Mouse (Mus musculus) heart, embryonic 13.5 days (tissue): Measurements from ENCODE around the gene Dlg5. TPM values are rescaled to one million over a fixed set of nuclear protein-coding genes. Genes with fewer than 3 reads are reported as not detected.
A peak's percentile ranks its signal among the peaks of the same experiment; 100 is the strongest.

Source experiments
- ATAC-seq: fragments of 200-750 bp; cut with Nextera tagmentation; 2 replicates; pipeline ENCODE4 v1.8.0; 2017; ENCODE audit warnings: moderate TSS enrichment; ENCODE audit not compliant: insufficient number of reproducible peaks, low FRiP score, low TSS enrichment; ENCODE audit errors: extremely low read depth
- H3K27ac ChIP-seq: fragments of 300-500 bp; sonication (generic); replicated peaks from 2 replicates; pipeline ENCODE4 v1.5.1; 2015; ENCODE audit warnings: moderate library complexity, mild to moderate bottlenecking, inconsistent platforms
- H3K27me3 ChIP-seq: fragments of 300-500 bp; sonication (generic); replicated peaks from 2 replicates; pipeline ENCODE4 v1.6.1; 2015; ENCODE audit warnings: mild to moderate bottlenecking, inconsistent platforms
- H3K36me3 ChIP-seq: fragments of 300-500 bp; sonication (generic); 2 replicates; pipeline ENCODE4 v1.6.1; 2015; ENCODE audit warnings: mild to moderate bottlenecking, inconsistent platforms
- H3K4me1 ChIP-seq: fragments of 300-500 bp; sonication (generic); 2 replicates; pipeline ENCODE4 v1.6.1; 2015; ENCODE audit warnings: inconsistent platforms
- H3K4me2 ChIP-seq: fragments of 300-500 bp; sonication (generic); 2 replicates; pipeline ENCODE4 v1.6.1; 2015; ENCODE audit warnings: inconsistent platforms, mild to moderate bottlenecking, moderate library complexity
- H3K4me3 ChIP-seq: fragments of 300-500 bp; sonication (generic); 2 replicates; pipeline ENCODE4 v1.5.1; 2015; ENCODE audit warnings: moderate library complexity, mild to moderate bottlenecking, inconsistent platforms
- H3K9ac ChIP-seq: fragments of 300-500 bp; sonication (generic); 2 replicates; pipeline ENCODE4 v1.6.1; 2015; ENCODE audit warnings: inconsistent platforms, mild to moderate bottlenecking, moderate library complexity
- H3K9me3 ChIP-seq: fragments of 300-500 bp; sonication (generic); 2 replicates; pipeline ENCODE4 v1.6.1; 2016; ENCODE audit warnings: inconsistent platforms
- WGBS: fragments of 180-500 bp; shearing (Covaris S2); methylation state at CpG from one replicate; pipeline ENCODE4 v1.1.7; 2015; ENCODE audit warnings: mixed read lengths; 5-methylcytosine and 5-hydroxymethylcytosine counted together
- polyA plus RNA-seq: library from polyadenylated mRNA; unstranded; fragments of >200 nt; fragmentation: Nextera tagmentation; extraction: Ambion mirVana; gene quantifications from 2 replicates; pipeline ENCODE4 v1.2.1, GENCODE M21; 2015

The Dlg5 gene
- polyA plus RNA-seq, 1 experiment from 2014 or later: 10.4 TPM

GRCm38 (mm10) chr14:24232641-24233633 is 12.8 kb downstream of the Dlg5 start:
- Histone ChIP-seq H3K9me3 (no peaks in the 10 kb centered on the region), H3K4me1 (peaks cover 68% of the 10 kb centered on the region), H3K4me2 (no peak overlapping the region), H3K9ac (no peak overlapping the region), H3K27ac (peak overlapping the region; percentile 62), H3K36me3 (no peaks in the 10 kb centered on the region), H3K4me3 (no peak overlapping the region), H3K27me3 (no peaks in the 10 kb centered on the region)
- ATAC-seq: peak; percentile 45; the same call in 1 of the 2 replicates
- WGBS: 43% methylated on average over 11 of the region's 12 CpGs

DNA sequence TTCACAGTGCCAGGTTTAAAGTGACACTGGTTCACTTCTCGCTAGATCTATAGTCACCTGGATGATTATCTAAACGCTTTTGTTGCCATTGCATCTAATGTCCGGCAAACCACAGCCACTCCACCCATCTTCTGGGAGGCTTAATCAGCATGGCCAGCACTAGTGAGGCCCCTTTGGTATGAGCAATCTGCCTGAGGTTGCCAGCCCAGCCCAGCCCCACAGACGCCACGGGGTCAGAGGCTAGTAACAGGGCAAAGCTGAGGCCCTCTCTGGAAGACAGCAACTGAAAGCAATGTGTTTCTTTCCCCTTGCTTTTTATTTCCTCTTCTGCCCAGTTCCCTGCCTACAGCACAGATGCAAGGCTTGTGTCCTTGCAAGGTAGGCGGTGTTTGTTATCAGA is 17.2 kb downstream of the Dlg5 start:
- no peak overlapping the region for H3K4me3 ChIP-seq
- WGBS: 51% methylated on average over 6 of the region's 6 CpGs
- H3K27ac ChIP-seq: no peak overlapping the region
- H3K9ac ChIP-seq: no peak overlapping the region
- H3K36me3 ChIP-seq: no peaks in the 10 kb centered on the region
- no peak overlapping the region for H3K4me2 ChIP-seq
- no peak for ATAC-seq
- no peaks in the 10 kb centered on the region for H3K9me3 ChIP-seq
- peaks cover 48% of the 10 kb centered on the region for H3K4me1 ChIP-seq
- H3K27me3 ChIP-seq: no peaks in the 10 kb centered on the region

- Histone ChIP-seq H3K36me3 (no peaks in the 10 kb centered on the region), H3K9ac (no peak overlapping the region), H3K27ac (no peak overlapping the region), H3K4me3 (no peak overlapping the region), H3K9me3 (no peaks in the 10 kb centered on the region), H3K4me1 (peaks cover 49% of the 10 kb centered on the region), H3K27me3 (no peaks in the 10 kb centered on the region), H3K4me2 (no peak overlapping the region)
- no peak; the same call in 1 of the 2 replicates for ATAC-seq
- 48% methylated on average over 8 of the region's 8 CpGs for WGBS
Measured at GRCm38 (mm10) chr14:24227015-24227414, 18.7 kb downstream of the Dlg5 start.

GRCm38 (mm10) chr14:24226344-24226743 is 19.4 kb downstream of the Dlg5 start:
- H3K4me3 ChIP-seq: no peak overlapping the region
- H3K4me1 ChIP-seq: peaks cover 46% of the 10 kb centered on the region
- H3K27me3 ChIP-seq: no peaks in the 10 kb centered on the region
- no peak overlapping the region for H3K27ac ChIP-seq
- ATAC-seq: no peak
- H3K36me3 ChIP-seq: no peaks in the 10 kb centered on the region
- WGBS: 64% methylated on average over 2 of the region's 2 CpGs
- H3K9me3 ChIP-seq: no peaks in the 10 kb centered on the region
- H3K9ac ChIP-seq: no peak overlapping the region
- H3K4me2 ChIP-seq: no peak overlapping the region

DNA sequence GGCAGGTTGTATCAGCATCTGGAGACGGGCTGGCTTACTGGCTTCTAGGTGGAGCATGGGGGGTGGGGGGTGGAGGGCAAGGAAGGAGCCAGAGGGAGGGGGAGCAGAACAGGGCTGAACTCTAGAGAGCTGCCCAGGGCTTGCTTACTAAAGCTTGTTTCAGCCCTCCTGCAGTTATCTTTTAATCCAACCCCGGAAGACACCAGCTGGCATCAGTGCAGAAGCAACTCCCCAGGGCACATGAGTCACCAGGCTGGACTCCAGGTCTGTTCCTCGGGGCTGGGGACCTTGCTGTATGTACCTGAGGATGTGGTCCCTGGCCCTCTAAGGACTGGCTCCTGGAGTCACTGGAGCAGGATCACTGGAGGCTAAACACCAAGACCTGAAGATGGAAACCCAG is 23.0 kb downstream of the Dlg5 start:
- H3K36me3 ChIP-seq: no peaks in the 10 kb centered on the region
- no peaks in the 10 kb centered on the region for H3K9me3 ChIP-seq
- WGBS: 30% methylated on average over 3 of the region's 3 CpGs
- H3K9ac ChIP-seq: no peak overlapping the region
- H3K27ac ChIP-seq: no peak overlapping the region
- peaks cover 45% of the 10 kb centered on the region for H3K4me1 ChIP-seq
- no peaks in the 10 kb centered on the region for H3K27me3 ChIP-seq
- H3K4me3 ChIP-seq: no peak overlapping the region
- H3K4me2 ChIP-seq: no peak overlapping the region
- ATAC-seq: no peak

- Histone ChIP-seq H3K27me3 (no peaks in the 10 kb centered on the region), H3K27ac (no peak overlapping the region), H3K9me3 (no peaks in the 10 kb centered on the region), H3K4me1 (peaks cover 50% of the 10 kb centered on the region), H3K36me3 (no peaks in the 10 kb centered on the region), H3K4me2 (no peak overlapping the region), H3K4me3 (no peak overlapping the region), H3K9ac (no peak overlapping the region)
- ATAC-seq: no peak
- WGBS: 76% methylated on average over 3 of the region's 3 CpGs
Measured at GRCm38 (mm10) chr14:24222273-24222672, 23.4 kb downstream of the Dlg5 start.

GRCm38 (mm10) chr14:24217362-24217722 is 28.4 kb downstream of the Dlg5 start:
- Histone ChIP-seq H3K27me3 (no peaks in the 10 kb centered on the region), H3K9ac (no peak overlapping the region), H3K9me3 (no peaks in the 10 kb centered on the region), H3K4me3 (no peak overlapping the region), H3K36me3 (no peaks in the 10 kb centered on the region), H3K4me2 (no peak overlapping the region), H3K4me1 (peaks cover 74% of the 10 kb centered on the region), H3K27ac (no peak overlapping the region)
- ATAC-seq: no peak
- 45% methylated on average over 8 of the region's 8 CpGs for WGBS

- no peak overlapping the region for H3K4me2 ChIP-seq
- H3K9me3 ChIP-seq: no peaks in the 10 kb centered on the region
- H3K36me3 ChIP-seq: no peaks in the 10 kb centered on the region
- WGBS: 43% methylated on average over 11 of the region's 11 CpGs
- no peaks in the 10 kb centered on the region for H3K27me3 ChIP-seq
- no peak overlapping the region for H3K4me3 ChIP-seq
- no peak for ATAC-seq
- H3K4me1 ChIP-seq: peaks cover 77% of the 10 kb centered on the region
- peak overlapping the region; percentile 40; the same call in 1 of the 2 replicates for H3K9ac ChIP-seq
- H3K27ac ChIP-seq: no peak overlapping the region
Measured at GRCm38 (mm10) chr14:24216678-24217361, 28.9 kb downstream of the Dlg5 start.

DNA sequence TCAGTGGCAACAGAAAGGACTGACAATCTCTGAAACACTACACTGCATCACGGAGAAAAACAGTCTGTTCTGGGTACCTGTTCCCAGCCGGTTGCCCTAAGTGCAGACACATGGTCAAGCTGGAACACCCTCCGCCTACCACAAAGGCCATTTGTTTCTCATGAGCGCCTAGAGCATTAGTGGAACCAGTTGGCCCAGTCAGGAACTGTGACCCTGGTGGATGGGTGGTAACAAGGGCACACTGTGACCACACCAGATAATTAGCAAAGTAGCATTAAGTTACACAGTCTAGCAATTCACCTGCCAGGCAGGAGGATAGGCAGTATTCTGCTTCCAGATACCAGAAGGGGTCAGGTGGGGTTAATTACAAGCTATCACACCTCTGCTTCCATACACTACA is 29.7 kb downstream of the Dlg5 start:
- Histone ChIP-seq H3K27ac (no peak overlapping the region), H3K36me3 (no peaks in the 10 kb centered on the region), H3K9me3 (no peaks in the 10 kb centered on the region), H3K9ac (peak overlapping the region; percentile 24; the same call in 1 of the 2 replicates), H3K4me1 (peaks cover 82% of the 10 kb centered on the region), H3K4me3 (no peak overlapping the region), H3K4me2 (no peak overlapping the region), H3K27me3 (no peaks in the 10 kb centered on the region)
- 57% methylated on average over 4 of the region's 4 CpGs for WGBS
- no peak for ATAC-seq

DNA sequence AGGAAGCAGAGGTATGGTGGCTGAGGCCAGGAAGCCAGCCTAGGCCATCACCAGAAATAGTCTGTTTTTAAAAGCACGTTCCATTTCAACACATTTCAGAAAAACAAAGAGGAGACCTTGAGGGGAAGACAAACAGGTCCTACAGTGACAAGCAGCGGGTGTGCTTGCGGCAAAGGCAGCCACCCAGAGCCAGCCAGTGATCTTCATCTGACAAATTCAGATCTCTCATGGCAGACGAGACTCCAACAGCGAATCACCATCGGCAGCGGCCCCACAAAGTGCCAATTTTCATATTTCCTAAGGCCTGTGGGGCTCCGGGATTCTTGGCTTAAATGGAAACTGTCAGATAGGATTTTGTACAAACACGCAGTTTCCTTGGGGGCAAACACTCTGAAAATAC is 31.3 kb downstream of the Dlg5 start:
- H3K9me3 ChIP-seq: no peaks in the 10 kb centered on the region
- ATAC-seq: no peak
- H3K36me3 ChIP-seq: no peaks in the 10 kb centered on the region
- no peaks in the 10 kb centered on the region for H3K27me3 ChIP-seq
- peak overlapping the region; percentile 16; the same call in 1 of the 2 replicates for H3K9ac ChIP-seq
- 53% methylated on average over 9 of the region's 9 CpGs for WGBS
- H3K4me1 ChIP-seq: peaks cover 78% of the 10 kb centered on the region
- H3K4me2 ChIP-seq: no peak overlapping the region
- no peak overlapping the region for H3K4me3 ChIP-seq
- H3K27ac ChIP-seq: no peak overlapping the region

- H3K27ac ChIP-seq: peak overlapping the region; percentile 52; the same call in 1 of the 2 replicates
Measured at GRCm38 (mm10) chr14:24213336-24213735, 32.4 kb downstream of the Dlg5 start.

More at GRCm38 (mm10) chr14:24213336-24213735, 32.4 kb downstream of the Dlg5 start:
- H3K9me3 ChIP-seq: no peaks in the 10 kb centered on the region
- peak overlapping the region; percentile 20 for H3K9ac ChIP-seq
- no peak overlapping the region for H3K4me3 ChIP-seq
- H3K4me2 ChIP-seq: no peak overlapping the region
- H3K36me3 ChIP-seq: no peaks in the 10 kb centered on the region
- peaks cover 83% of the 10 kb centered on the region for H3K4me1 ChIP-seq
- 42% methylated on average over 2 of the region's 2 CpGs for WGBS
- ATAC-seq: no peak
- H3K27me3 ChIP-seq: no peaks in the 10 kb centered on the region
